Mouse (Mus musculus): Measurements from ENCODE around the gene Cbx7. TPM values are rescaled to one million over a fixed set of nuclear protein-coding genes. Genes with fewer than 3 reads are reported as not detected.
A peak's percentile ranks its signal among the peaks of the same experiment; 100 is the strongest.
"Not testable (repeated sequence)": the region's sequence is repeated elsewhere in the genome, so short reads cannot be mapped to it uniquely, and the experiment has no call there.

Cbx7 gene
- total RNA-seq, 4 experiments from 2014 or later, result 18.7 to 28.2 (median 21.1) TPM

GRCm38 (mm10) chr15:79950250-79951025, 20.5 kb downstream of the Cbx7 start:
- DNase-seq (ENCODE audit: low spot score), result peak; percentile 65

GRCm38 (mm10) chr15:79947681-79948080, 23.2 kb downstream of the Cbx7 start:
- no peak for DNase-seq (ENCODE audit: low spot score)

DNA sequence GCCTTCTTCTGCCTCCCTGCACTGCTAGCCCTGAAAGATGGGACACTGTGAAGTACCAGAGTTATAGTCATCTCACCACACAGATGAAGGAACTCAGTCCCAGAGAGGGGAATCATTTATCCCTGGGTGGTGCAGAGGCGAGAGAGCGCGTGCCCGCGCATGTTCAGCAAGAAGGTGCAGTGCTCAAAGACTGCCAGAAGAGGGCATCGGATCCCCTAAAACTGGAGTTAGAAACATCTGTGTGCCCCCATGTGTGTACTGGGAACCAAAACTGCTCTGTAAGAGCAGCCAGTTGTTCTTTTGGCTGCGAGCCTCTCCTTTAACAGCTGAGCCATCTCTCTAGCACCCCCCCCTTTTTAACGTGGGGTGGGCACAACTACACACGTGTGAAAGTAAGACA, 24.1 kb downstream of the Cbx7 start:
- DNase-seq (ENCODE audit: low spot score), result peak; percentile 33

GRCm38 (mm10) chr15:79946022-79946421, 24.9 kb downstream of the Cbx7 start:
- peak; percentile 93 for DNase-seq (ENCODE audit: low spot score)

GRCm38 (mm10) chr15:79944948-79945347, 26.0 kb downstream of the Cbx7 start:
- no peak for DNase-seq (ENCODE audit: low spot score)

GRCm38 (mm10) chr15:79943584-79943983, 27.3 kb downstream of the Cbx7 start:
- no peak for DNase-seq (ENCODE audit: low spot score)

DNA sequence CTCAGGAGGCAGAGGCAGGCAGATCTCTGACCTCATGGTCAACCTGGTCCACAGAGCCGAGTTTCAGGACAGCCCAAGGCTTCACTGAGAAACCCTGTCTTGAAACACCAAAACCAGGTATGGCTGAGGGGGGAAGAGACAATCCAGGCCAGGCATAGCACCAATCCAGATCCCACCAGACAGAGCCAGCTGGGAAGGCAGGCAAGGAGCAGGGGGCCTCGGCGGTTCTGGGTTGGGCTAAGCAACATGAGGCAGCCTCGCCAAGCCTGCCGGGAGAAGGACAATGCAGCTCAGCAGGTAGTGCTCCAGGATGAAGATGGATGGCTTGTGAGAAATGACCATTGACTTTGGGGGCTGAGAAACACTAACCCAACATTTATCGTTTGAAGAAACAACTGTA, 28.4 kb downstream of the Cbx7 start:
- no peak for DNase-seq (ENCODE audit: low spot score)

DNA sequence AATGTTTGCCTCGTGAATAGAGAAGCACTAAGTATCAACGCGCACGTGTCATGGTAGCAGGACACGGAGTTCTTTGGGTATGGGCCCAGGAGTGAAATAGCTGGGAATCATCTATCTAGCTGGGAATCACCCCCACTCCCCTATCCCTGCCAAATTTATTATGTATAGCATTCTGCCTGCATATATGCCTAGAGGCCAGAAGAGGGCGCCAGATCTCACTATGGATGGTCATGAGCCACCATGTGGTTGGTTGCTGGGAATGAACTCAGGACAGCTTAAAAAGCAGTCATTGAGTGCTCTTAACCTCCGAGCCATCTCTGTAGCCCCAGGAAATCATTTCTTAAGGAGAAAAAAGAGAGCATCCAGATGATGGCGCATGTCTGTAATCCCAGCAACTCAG, 30.0 kb downstream of the Cbx7 start:
- no peak for DNase-seq (ENCODE audit: low spot score)

DNA sequence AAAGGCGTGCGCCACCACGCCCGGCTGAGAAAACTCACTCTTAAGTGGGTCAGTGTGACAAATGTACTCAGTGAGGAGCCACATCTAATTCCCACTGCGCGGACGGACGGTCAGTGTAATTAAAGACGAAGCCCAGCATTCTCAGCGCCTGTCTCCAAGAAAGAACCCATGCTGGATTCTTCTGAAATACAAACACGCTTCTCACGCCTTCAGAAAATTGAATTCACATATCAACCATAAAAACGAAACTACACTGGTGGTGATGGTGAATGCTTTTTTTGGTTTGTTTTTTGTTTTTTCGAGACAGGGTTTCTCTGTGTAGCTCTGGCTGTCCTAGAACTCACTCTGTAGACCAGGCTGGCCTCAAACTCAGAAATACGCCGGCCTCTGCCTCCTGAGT, 31.0 kb downstream of the Cbx7 start:
- DNase-seq (ENCODE audit: low spot score), result no peak

DNA sequence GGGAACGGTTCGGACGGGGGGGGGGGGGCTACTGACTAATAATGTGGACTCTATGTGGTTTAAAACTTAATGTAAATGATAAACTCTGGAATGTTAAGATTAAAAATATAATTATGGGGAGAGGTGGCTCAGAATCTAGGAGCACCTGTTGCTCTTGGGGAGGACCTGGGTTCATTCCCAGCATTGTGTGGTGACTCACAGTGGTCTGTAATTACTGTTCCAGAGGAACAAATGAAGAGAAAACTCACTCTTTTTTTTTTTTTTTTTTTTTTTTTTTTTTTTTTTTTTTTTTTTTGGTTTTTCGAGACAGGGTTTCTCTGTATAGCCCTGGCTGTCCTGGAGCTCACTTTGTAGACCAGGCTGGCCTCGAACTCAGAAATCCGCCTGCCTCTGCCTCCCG, 31.4 kb downstream of the Cbx7 start:
- DNase-seq (ENCODE audit: low spot score), result not testable (repeated sequence)

DNA sequence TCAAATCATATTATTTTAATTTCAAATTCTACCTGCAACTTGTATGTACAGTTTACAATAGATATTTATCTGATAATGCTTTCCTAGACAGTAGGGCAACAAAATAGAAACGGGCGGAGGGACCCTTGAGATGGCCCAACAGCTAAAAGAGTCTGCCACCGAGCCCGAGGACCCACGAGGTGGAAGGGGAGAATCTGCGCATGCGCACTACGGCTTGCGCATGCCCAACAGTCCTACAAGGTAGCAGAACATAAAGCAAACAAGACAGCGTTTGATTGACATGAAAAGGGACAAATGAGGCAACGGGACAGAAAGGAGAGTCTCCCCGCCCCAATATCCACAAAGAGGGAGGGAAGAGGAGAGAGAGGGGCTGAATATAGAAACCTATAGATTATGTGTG, 31.9 kb downstream of the Cbx7 start:
- DNase-seq (ENCODE audit: low spot score), result no peak

DNA sequence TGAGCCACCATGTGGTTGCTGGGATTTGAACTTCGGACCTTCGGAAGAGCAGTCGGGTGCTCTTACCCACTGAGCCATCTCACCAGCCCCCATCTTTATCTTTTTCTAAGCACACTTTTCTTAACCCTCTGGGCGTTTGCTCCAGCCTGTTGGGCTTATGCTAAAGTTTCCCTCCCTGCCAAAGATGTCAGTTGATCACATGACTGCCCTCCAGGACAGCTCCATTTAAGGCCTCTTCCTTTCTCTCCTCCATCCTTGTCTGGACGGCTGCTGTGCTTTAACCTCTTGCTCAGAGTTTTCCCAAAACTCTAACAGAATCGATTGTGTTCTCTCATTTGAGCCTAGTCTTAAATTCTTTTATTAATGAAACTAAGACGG, 34.6 kb downstream of the Cbx7 start:
- no peak for DNase-seq (ENCODE audit: low spot score)

DNA sequence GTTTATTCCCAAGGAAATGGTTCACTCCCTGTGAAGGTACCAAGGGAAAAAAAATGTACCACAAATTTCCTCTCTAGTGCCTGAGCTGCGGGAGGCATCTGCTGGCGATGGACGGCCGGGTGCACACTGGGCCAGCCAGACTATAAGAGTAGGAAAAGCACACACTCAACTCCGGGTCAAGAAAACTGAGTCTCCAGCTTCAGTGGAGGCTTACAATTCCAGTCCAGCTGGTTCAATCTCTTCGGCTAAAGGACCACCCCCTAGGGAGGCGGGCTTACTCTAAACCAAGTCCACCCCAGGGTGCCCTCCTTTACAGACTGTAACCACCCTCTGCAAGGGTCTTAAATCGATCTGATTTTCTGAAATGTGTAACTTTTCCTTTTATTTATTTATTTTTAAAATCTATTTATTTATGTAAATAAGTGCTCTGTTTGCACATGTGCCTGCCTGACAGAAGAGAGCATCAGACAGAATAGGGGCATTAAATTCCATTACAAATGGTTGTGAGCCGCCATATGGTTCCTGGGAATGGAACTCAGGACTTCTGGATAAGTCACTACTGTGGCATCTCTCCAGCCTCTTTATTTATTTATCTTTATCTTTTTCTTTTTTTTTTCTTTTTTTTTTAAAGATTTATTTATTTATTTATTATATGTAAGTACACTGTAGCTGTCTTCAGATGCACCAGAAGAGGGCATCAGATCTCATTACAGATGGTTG, 35.1 kb downstream of the Cbx7 start:
- DNase-seq (ENCODE audit: low spot score), result no peak

DNA sequence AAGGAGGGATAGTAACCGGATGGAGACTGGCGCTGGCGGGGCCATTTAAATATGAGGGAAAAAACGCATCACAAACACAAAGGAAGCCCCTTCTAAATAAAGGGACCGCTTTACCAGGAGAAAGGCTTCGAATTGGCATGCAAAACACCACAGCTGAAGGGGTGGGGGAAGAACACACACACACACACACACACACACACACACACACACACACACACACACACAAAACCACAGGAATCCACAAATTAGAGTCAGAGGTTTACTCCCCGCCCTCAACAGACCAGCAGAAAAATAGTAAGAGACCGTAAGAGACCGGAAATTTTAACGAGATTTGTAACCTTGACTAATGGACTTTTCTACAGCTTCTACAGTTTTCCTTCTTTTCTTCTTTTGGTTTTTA, 36.1 kb downstream of the Cbx7 start:
- DNase-seq (ENCODE audit: low spot score), result no peak

DNA sequence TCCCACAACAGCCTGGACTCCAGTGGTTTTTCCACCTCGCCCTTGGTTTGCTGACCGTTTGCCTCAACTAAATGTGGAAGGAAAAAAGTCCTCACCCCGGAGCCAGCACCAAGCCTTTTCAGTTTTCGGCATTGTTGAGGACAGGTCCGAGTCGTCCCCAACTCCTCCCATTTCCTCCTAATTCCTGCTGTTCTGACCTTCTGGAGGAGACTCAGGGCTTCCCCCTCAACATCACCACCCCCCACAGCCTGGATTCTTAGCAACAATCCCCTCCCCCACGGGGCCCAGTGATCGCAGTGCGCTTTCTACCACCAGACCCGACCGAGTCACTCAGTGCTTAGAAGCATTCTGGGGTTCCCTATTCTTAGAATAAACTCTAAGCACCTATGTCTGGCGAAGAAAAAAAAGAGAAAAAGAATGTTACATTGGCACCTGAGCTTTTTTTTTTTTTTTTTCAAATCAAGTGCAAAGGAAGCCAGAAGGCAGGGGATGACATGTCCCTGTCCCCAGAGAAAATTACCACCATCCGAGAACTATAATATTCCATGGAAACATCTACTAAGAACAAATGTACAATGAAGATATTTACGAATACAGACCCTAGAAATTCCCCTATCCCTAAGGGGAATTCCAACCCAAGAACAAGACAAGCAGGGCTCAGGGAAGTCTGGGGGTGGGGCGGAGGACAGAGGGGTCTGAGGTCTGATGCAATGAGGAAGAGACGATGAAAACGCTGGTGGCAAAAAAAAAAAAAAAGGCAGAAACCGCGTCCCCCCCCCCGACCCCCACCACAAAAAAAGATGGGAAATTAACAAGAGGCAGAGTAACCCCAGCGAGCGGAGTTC, 37.0 kb downstream of the Cbx7 start:
- no peak for DNase-seq (ENCODE audit: low spot score)

DNA sequence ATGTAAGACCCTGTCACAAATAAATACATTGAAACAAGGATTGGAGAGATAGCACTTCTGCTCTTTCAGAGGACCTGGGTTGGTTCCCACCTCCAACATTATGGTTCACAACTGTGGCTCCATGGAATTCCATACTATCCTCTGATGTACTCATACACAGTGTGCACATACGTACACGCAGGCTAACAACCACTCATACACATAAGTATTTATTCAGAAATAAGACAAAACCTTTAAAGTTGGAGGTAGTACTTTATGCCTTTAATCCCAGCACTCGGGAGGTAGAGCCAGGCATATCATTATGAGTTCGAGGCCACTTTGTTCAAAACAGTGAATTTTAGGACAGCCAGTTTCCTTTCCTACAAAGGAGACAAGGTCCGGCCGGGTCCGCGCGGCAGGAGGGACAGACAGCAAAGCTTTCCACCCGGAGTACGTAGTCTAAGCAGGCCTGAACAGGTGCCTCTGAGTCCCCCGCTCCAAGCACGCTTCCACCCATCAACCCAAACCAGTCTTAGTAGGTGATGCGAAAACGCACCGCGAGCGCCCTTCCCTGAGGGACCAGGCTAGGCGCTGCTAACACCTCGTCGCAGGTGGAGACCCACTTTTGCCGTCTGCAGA, 37.8 kb downstream of the Cbx7 start:
- DNase-seq (ENCODE audit: low spot score), result no peak

- peak; percentile 93 for DNase-seq (ENCODE audit: low spot score)
Measured at GRCm38 (mm10) chr15:79932323-79932987, 38.5 kb downstream of the Cbx7 start.

GRCm38 (mm10) chr15:79931496-79932141, 39.3 kb downstream of the Cbx7 start:
- DNase-seq (ENCODE audit: low spot score), result no peak

DNA sequence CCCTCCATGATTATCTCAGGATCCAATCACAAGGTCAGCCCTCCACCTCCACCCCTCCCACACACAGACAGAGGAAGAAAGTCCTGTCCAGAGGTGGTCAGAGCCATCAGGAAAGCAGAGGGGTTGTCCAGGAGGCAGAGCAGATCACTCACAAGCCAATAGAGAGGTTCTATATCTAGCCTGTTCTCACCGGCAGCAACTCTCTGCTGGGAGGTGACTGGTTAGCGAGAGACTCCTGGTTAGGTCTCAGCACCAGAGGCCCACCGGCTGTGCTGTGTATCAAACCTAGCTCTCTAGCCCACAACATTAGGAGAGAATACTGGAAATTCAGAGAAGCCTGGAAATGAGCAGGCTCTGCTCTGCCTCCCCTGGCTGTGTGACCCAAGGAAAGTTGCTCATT, 41.2 kb downstream of the Cbx7 start:
- no peak for DNase-seq (ENCODE audit: low spot score)

- no peak for DNase-seq (ENCODE audit: low spot score)
Measured at GRCm38 (mm10) chr15:79928736-79929135, 42.2 kb downstream of the Cbx7 start.

DNA sequence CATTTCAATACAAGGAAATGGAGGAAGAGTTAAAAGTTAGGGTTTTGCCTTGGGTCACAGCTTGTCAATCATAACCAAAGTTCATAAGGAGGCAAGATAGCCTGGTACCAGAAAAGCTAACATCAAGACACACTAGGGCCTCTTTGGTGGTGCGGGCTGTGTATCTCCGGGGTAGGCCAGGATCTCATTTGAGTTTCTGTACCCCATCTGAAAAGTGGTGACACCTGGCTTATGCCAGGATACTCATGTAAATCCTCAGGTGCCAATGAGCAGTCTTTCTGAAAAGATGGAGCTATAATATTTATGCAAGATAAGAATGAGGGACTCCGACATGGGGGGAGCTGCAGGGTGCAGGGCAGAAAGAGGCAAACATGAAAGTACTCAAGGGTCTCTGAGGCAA, 42.6 kb downstream of the Cbx7 start:
- DNase-seq (ENCODE audit: low spot score), result no peak

Data from heart, adult 8-10 months (tissue).